Mouse (Mus musculus): ENCODE measurements around the gene Pfas.
A peak's percentile ranks its signal among the peaks of the same experiment; 100 is the strongest.
"Not testable (repeated sequence)": the region's sequence is repeated elsewhere in the genome, so short reads cannot be mapped to it uniquely, and the experiment has no call there.

Pfas gene

GRCm38 (mm10) chr11:68940516-68940915 is 67.7 kb downstream of the Pfas start:
- no peak for DNase-seq (ENCODE audit: low read depth, low spot score)

GRCm38 (mm10) chr11:68939451-68940304 is 68.6 kb downstream of the Pfas start:
- DNase-seq (ENCODE audit: low read depth, low spot score), result peak; percentile 92

- DNase-seq (ENCODE audit: low read depth, low spot score), result not testable (repeated sequence)
Measured at GRCm38 (mm10) chr11:68936951-68937350, 71.3 kb downstream of the Pfas start.

Data from skeletal muscle tissue, adult 2 months (tissue).